ENCODE assay signal across 9 mouse cellular contexts in genomic region chr1:133713009-133713370, GRCm38 (mm10). TPM values are rescaled to one million over a fixed set of nuclear protein-coding genes. Genes with fewer than 3 reads are reported as not detected.
DNase-seq lines count a peak whose midpoint lies in the region; ATAC-seq and TF ChIP-seq lines count a peak whose summit lies in the region.
"Had no signal": no experiment of that assay in that cellular context is flagged by ENCODE, and none has a peak within 500 bp of the region (broad histone marks: within the 10 kb centered on the region; RNA-seq: fewer than 3 reads in every experiment).

No protein-coding gene starts in this region.

- no peak for ATAC-seq in limb, embryonic 13.5 days (ENCODE audit: low FRiP score, low read depth)

- H3K4me2 ChIP-seq in limb, embryonic 13.5 days (replicated peaks): peak overlapping the region; percentile 29

- peaks cover 43% of the 10 kb centered on the region for H3K4me1 ChIP-seq in limb, embryonic 13.5 days
- H3K4me1 ChIP-seq in thymus, adult 2 months (replicated peaks; ENCODE audit: control insufficient read depth, insufficient read depth, low read length): peaks cover 19% of the 10 kb centered on the region

- TF ChIP-seq CTCF in thymus, adult 2 months (IDR thresholded peaks at IDR 0.05; ENCODE audit: borderline replicate concordance, control insufficient read depth, extremely low read depth, insufficient read depth, low read length, poor library complexity): no peak

- no peak overlapping the region for H3K4me3 ChIP-seq in limb, embryonic 13.5 days
- H3K4me3 ChIP-seq in thymus, adult 2 months (ENCODE audit: control insufficient read depth, insufficient read depth, low read length): no peak overlapping the region

- no peak overlapping the region for H3K9ac ChIP-seq in limb, embryonic 13.5 days

- peak; percentile 30 for DNase-seq in adrenal gland, adult 2 months
- DNase-seq in adrenal gland, adult 18-20 months (ENCODE audit: low spot score in 2 of 2): no peak
- peak; percentile 32 to 35 for DNase-seq in layer of hippocampus, postnatal 10 days (ENCODE audit: low spot score in 2 of 2)
- no peak for DNase-seq in layer of hippocampus, postnatal 14 days (ENCODE audit: low spot score in 2 of 2)
- DNase-seq in adipocyte (ENCODE audit: low spot score): peak; percentile 73
- no peak for DNase-seq in thymus, adult 2 months
- DNase-seq in layer of hippocampus, adult 9-10 months (ENCODE audit: low spot score): no peak

- no peak for TF ChIP-seq POLR2A in thymus, adult 2 months (IDR thresholded peaks at IDR 0.05; ENCODE audit: control insufficient read depth, extremely low read depth, insufficient read depth, low read length, poor library complexity)

- no peaks in the 10 kb centered on the region for H3K9me3 ChIP-seq in limb, embryonic 13.5 days

- 0 out of 2 replicates have a peak overlapping the region, but pooled peaks have one; percentile 10 for H3K27ac ChIP-seq in limb, embryonic 13.5 days
- no peak overlapping the region for H3K27ac ChIP-seq in thymus, adult 2 months (ENCODE audit: control insufficient read depth, insufficient read depth, low read length)

- H3K36me3 ChIP-seq in limb, embryonic 13.5 days: peaks cover 32% of the 10 kb centered on the region
- no peaks in the 10 kb centered on the region for H3K36me3 ChIP-seq in thymus, adult 2 months (ENCODE audit: control insufficient read depth, insufficient read depth, low read length)

- H3K27me3 ChIP-seq in limb, embryonic 13.5 days: no peaks in the 10 kb centered on the region
- no peaks in the 10 kb centered on the region for H3K27me3 ChIP-seq in thymus, adult 2 months (ENCODE audit: control insufficient read depth, insufficient read depth, low read length)

- 44% methylated on average over 2 of the region's 2 CpGs for WGBS in limb, embryonic 13.5 days
- WGBS in thymus, adult 2 months: 88% methylated on average over 2 of the region's 2 CpGs

RNA-seq across cellular contexts. Expression of gene Lax1, which starts 23.1 kb away (rescaled TPM):
- total RNA-seq in adrenal gland, adult 2 months (2021): under 1 TPM in 1 of 2 experiments, not detected in 1; 0.31 TPM
- 0.17 and 0.18 TPM in 2 replicates for polyA plus RNA-seq in adrenal gland, adult 2 months (2012; rRNA removed)
- total RNA-seq in adrenal gland, adult 18-20 months (2021): under 1 TPM; 0.32 to 0.33 TPM
- under 1 TPM in 1 of 2 experiments, not detected in 1; 0.29 TPM for total RNA-seq in layer of hippocampus, postnatal 10 days (2021)
- total RNA-seq in layer of hippocampus, postnatal 14 days (2021): not detected
- polyA plus RNA-seq in limb, embryonic 13.5 days (2015; fragmentation: Nextera tagmentation; extraction: Ambion mirVana): 0.79 and 1.1 TPM in 2 replicates
- polyA plus RNA-seq in thymus, adult 2 months (2012; rRNA removed): 19.3 and 21.9 TPM in 2 replicates

RNA-seq across cellular contexts. Expression of gene Gm38394, which starts 51.9 kb away (rescaled TPM):
- total RNA-seq in adrenal gland, adult 2 months (2021): 10 to 100 TPM; 22.6 to 28.5 TPM
- 1.9 and 2.0 TPM in 2 replicates for polyA plus RNA-seq in adrenal gland, adult 2 months (2012; rRNA removed)
- total RNA-seq in adrenal gland, adult 18-20 months (2021): 10 to 100 TPM; 24.4 to 26.2 TPM
- 10 to 100 TPM; 25.4 to 25.9 TPM for total RNA-seq in layer of hippocampus, postnatal 10 days (2021)
- total RNA-seq in layer of hippocampus, postnatal 14 days (2021): 10 to 100 TPM; 24.0 to 24.2 TPM
- 6.3 and 7.3 TPM in 2 replicates for polyA plus RNA-seq in limb, embryonic 13.5 days (2015; fragmentation: Nextera tagmentation; extraction: Ambion mirVana)
- polyA plus RNA-seq in thymus, adult 2 months (2012; rRNA removed): 5.8 and 5.9 TPM in 2 replicates

RNA-seq across cellular contexts. Expression of gene Zbed6, which starts 52.3 kb away (rescaled TPM):
- total RNA-seq in adrenal gland, adult 2 months (2021): 10 to 100 TPM in 1 of 2 experiments, 1 to 10 TPM in 1; 8.7 to 10.3 TPM
- polyA plus RNA-seq in adrenal gland, adult 2 months (2012; rRNA removed): not detected in 2 replicates
- total RNA-seq in adrenal gland, adult 18-20 months (2021): 10 to 100 TPM in 1 of 2 experiments, 1 to 10 TPM in 1; 8.4 to 11.0 TPM
- total RNA-seq in layer of hippocampus, postnatal 10 days (2021): 1 to 10 TPM; 6.0 to 9.5 TPM
- total RNA-seq in layer of hippocampus, postnatal 14 days (2021): 1 to 10 TPM; 9.2 to 9.8 TPM
- not detected in 2 replicates for polyA plus RNA-seq in limb, embryonic 13.5 days (2015; fragmentation: Nextera tagmentation; extraction: Ambion mirVana)
- polyA plus RNA-seq in thymus, adult 2 months (2012; rRNA removed): 4.1 and 5.3 TPM in 2 replicates
- polyA plus RNA-seq: kidney, embryonic 14.5 days had no signal

Comparison
In these comparisons a context has a peak if more than half of its experiments do, and no peak if none do; other contexts are left out.
1. DNase-seq: peak in adrenal gland, adult 2 months (single experiment), layer of hippocampus, postnatal 10 days (2 of 2) and adipocyte (single experiment); none in adrenal gland, adult 18-20 months (0 of 2), layer of hippocampus, postnatal 14 days (0 of 2), thymus, adult 2 months (single experiment) and layer of hippocampus, adult 9-10 months (single experiment).